Comparison of ENCODE assay signal across 27 mouse cellular contexts in genomic region chr8:106862845-106863244, GRCm38 (mm10). TPM values are rescaled to one million over a fixed set of nuclear protein-coding genes. Genes with fewer than 3 reads are reported as not detected.
DNase-seq lines count a peak whose midpoint lies in the region; ATAC-seq lines count a peak whose summit lies in the region.
"Had no signal": no experiment of that assay in that cellular context is flagged by ENCODE, and none has a peak within 500 bp of the region (broad histone marks: within the 10 kb centered on the region; RNA-seq: fewer than 3 reads in every experiment).

No protein-coding gene starts in this region.

- H3K4me3 ChIP-seq in embryonic facial prominence, embryonic 14.5 days (ENCODE audit: low read depth, low read length) = no peak overlapping the region
- H3K4me3 ChIP-seq in embryonic facial prominence, embryonic 10.5 days = no peak overlapping the region
- H3K4me3 ChIP-seq in lung, embryonic 16.5 days (ENCODE audit: low read length) = no peak overlapping the region
- H3K4me3 ChIP-seq in intestine, embryonic 16.5 days (ENCODE audit: low read length) = no peak overlapping the region
- no peak overlapping the region for H3K4me3 ChIP-seq in stomach, embryonic 16.5 days (replicated peaks; ENCODE audit: low read length)
- H3K4me3 ChIP-seq in heart, embryonic 10.5 days = no peak overlapping the region
- H3K4me3 ChIP-seq: embryonic facial prominence, embryonic 15.5 days; gastrocnemius, adult 2 months; heart, embryonic 12.5 days; heart, embryonic 15.5 days; hindbrain, embryonic 10.5 days; hindbrain, embryonic 13.5 days had no signal

- no peaks in the 10 kb centered on the region for H3K36me3 ChIP-seq in embryonic facial prominence, embryonic 14.5 days (ENCODE audit: control insufficient read depth, insufficient read depth, low read length)
- H3K36me3 ChIP-seq in embryonic facial prominence, embryonic 10.5 days (replicated peaks) = no peaks in the 10 kb centered on the region
- no peaks in the 10 kb centered on the region for H3K36me3 ChIP-seq in lung, embryonic 16.5 days (ENCODE audit: control insufficient read depth, insufficient read depth, low read length)
- no peaks in the 10 kb centered on the region for H3K36me3 ChIP-seq in intestine, embryonic 16.5 days (ENCODE audit: control insufficient read depth, insufficient read depth, low read length)
- no peaks in the 10 kb centered on the region for H3K36me3 ChIP-seq in stomach, embryonic 16.5 days (ENCODE audit: control insufficient read depth, insufficient read depth, low read length)
- H3K36me3 ChIP-seq in heart, embryonic 10.5 days = no peaks in the 10 kb centered on the region
- H3K36me3 ChIP-seq: embryonic facial prominence, embryonic 15.5 days; heart, embryonic 12.5 days; heart, embryonic 15.5 days; hindbrain, embryonic 10.5 days; hindbrain, embryonic 13.5 days had no signal

- H3K4me1 ChIP-seq in embryonic facial prominence, embryonic 14.5 days (ENCODE audit: control insufficient read depth, insufficient read depth, low read length) = no peaks in the 10 kb centered on the region
- H3K4me1 ChIP-seq in embryonic facial prominence, embryonic 10.5 days = no peaks in the 10 kb centered on the region
- no peaks in the 10 kb centered on the region for H3K4me1 ChIP-seq in lung, embryonic 16.5 days (replicated peaks; ENCODE audit: control insufficient read depth, insufficient read depth, low read length)
- no peaks in the 10 kb centered on the region for H3K4me1 ChIP-seq in intestine, embryonic 16.5 days (ENCODE audit: control insufficient read depth, insufficient read depth, low read length)
- no peaks in the 10 kb centered on the region for H3K4me1 ChIP-seq in stomach, embryonic 16.5 days (ENCODE audit: control insufficient read depth, insufficient read depth, low read length)
- H3K4me1 ChIP-seq in heart, embryonic 10.5 days = no peaks in the 10 kb centered on the region
- H3K4me1 ChIP-seq: embryonic facial prominence, embryonic 15.5 days; heart, embryonic 12.5 days; heart, embryonic 15.5 days; hindbrain, embryonic 10.5 days; hindbrain, embryonic 13.5 days had no signal

- H3K9me3 ChIP-seq in embryonic facial prominence, embryonic 14.5 days (ENCODE audit: control insufficient read depth, low read length) = no peaks in the 10 kb centered on the region
- H3K9me3 ChIP-seq in embryonic facial prominence, embryonic 10.5 days = no peaks in the 10 kb centered on the region
- H3K9me3 ChIP-seq in lung, embryonic 16.5 days (ENCODE audit: control insufficient read depth, low read length) = no peaks in the 10 kb centered on the region
- no peaks in the 10 kb centered on the region for H3K9me3 ChIP-seq in intestine, embryonic 16.5 days (ENCODE audit: control insufficient read depth, low read length)
- no peaks in the 10 kb centered on the region for H3K9me3 ChIP-seq in stomach, embryonic 16.5 days (replicated peaks; ENCODE audit: control insufficient read depth, low read length)
- H3K9me3 ChIP-seq in heart, embryonic 10.5 days = no peaks in the 10 kb centered on the region
- H3K9me3 ChIP-seq: embryonic facial prominence, embryonic 15.5 days; heart, embryonic 12.5 days; heart, embryonic 15.5 days; hindbrain, embryonic 10.5 days; hindbrain, embryonic 13.5 days had no signal

- no peak overlapping the region for H3K27ac ChIP-seq in embryonic facial prominence, embryonic 14.5 days (replicated peaks; ENCODE audit: low read depth, low read length)
- H3K27ac ChIP-seq in embryonic facial prominence, embryonic 10.5 days (replicated peaks) = no peak overlapping the region
- no peak overlapping the region for H3K27ac ChIP-seq in lung, embryonic 16.5 days (ENCODE audit: low read length)
- H3K27ac ChIP-seq in intestine, embryonic 16.5 days (ENCODE audit: low read length) = no peak overlapping the region
- no peak overlapping the region for H3K27ac ChIP-seq in stomach, embryonic 16.5 days (ENCODE audit: low read length)
- H3K27ac ChIP-seq in heart, embryonic 10.5 days = no peak overlapping the region
- H3K27ac ChIP-seq: embryonic facial prominence, embryonic 15.5 days; gastrocnemius, adult 2 months; heart, embryonic 15.5 days; hindbrain, embryonic 10.5 days; hindbrain, embryonic 13.5 days had no signal

- ATAC-seq in embryonic facial prominence, embryonic 14.5 days (ENCODE audit: low read depth) = no peak
- ATAC-seq in lung, embryonic 16.5 days (ENCODE audit: low read depth) = peak; percentile 43; the same call in 1 of the 2 replicates
- peak; percentile 55 for ATAC-seq in intestine, embryonic 16.5 days
- ATAC-seq in stomach, embryonic 16.5 days (ENCODE audit: insufficient read depth, low FRiP score) = peak; percentile 64; the same call in 1 of the 2 replicates
- ATAC-seq: forebrain, embryonic 14.5 days; forebrain, postnatal 0 days; hindbrain, embryonic 16.5 days had no signal

- H3K4me2 ChIP-seq in embryonic facial prominence, embryonic 14.5 days (ENCODE audit: low read depth, low read length) = no peak overlapping the region
- no peak overlapping the region for H3K4me2 ChIP-seq in lung, embryonic 16.5 days (ENCODE audit: low read depth, low read length)
- no peak overlapping the region for H3K4me2 ChIP-seq in intestine, embryonic 16.5 days (ENCODE audit: low read depth, low read length)
- no peak overlapping the region for H3K4me2 ChIP-seq in stomach, embryonic 16.5 days (ENCODE audit: low read depth, low read length)
- H3K4me2 ChIP-seq: embryonic facial prominence, embryonic 15.5 days; heart, embryonic 12.5 days; heart, embryonic 15.5 days; hindbrain, embryonic 13.5 days had no signal

- no peaks in the 10 kb centered on the region for H3K27me3 ChIP-seq in embryonic facial prominence, embryonic 14.5 days (replicated peaks; ENCODE audit: control insufficient read depth, insufficient read depth, low read length)
- H3K27me3 ChIP-seq in embryonic facial prominence, embryonic 10.5 days (replicated peaks; ENCODE audit: low read depth, poor library complexity, severe bottlenecking) = 0 out of 2 replicates have a peak, but pooled peaks cover 13% of the 10 kb centered on the region
- no peaks in the 10 kb centered on the region for H3K27me3 ChIP-seq in lung, embryonic 16.5 days (ENCODE audit: control insufficient read depth, insufficient read depth, low read depth, low read length)
- H3K27me3 ChIP-seq in intestine, embryonic 16.5 days (replicated peaks; ENCODE audit: control insufficient read depth, insufficient read depth, low read length) = no peaks in the 10 kb centered on the region
- H3K27me3 ChIP-seq in stomach, embryonic 16.5 days (ENCODE audit: control insufficient read depth, insufficient read depth, low read length) = no peaks in the 10 kb centered on the region
- peaks cover 16% of the 10 kb centered on the region; the same call in 1 of the 2 replicates for H3K27me3 ChIP-seq in heart, embryonic 10.5 days (ENCODE audit: insufficient read depth, poor library complexity, severe bottlenecking)
- H3K27me3 ChIP-seq: embryonic facial prominence, embryonic 15.5 days had no signal

- H3K9ac ChIP-seq in embryonic facial prominence, embryonic 14.5 days (ENCODE audit: low read depth, low read length) = no peak overlapping the region
- no peak overlapping the region for H3K9ac ChIP-seq in lung, embryonic 16.5 days (ENCODE audit: low read length)
- no peak overlapping the region for H3K9ac ChIP-seq in intestine, embryonic 16.5 days (ENCODE audit: low read depth, low read length)
- no peak overlapping the region for H3K9ac ChIP-seq in stomach, embryonic 16.5 days (ENCODE audit: low read length)
- H3K9ac ChIP-seq: embryonic facial prominence, embryonic 15.5 days; forebrain, postnatal 0 days; heart, embryonic 12.5 days; heart, embryonic 15.5 days; hindbrain, embryonic 13.5 days had no signal

- DNase-seq in embryonic facial prominence, embryonic 14.5 days (ENCODE audit: low spot score) = peak; percentile 35
- no peak for DNase-seq in embryonic facial prominence, embryonic 10.5 days (ENCODE audit: low spot score)
- DNase-seq in lung, postnatal 25 days (ENCODE audit: low spot score) = no peak
- no peak for DNase-seq in heart, embryonic 10.5 days (ENCODE audit: low spot score)
- no peak for DNase-seq in layer of hippocampus, adult 9-10 months (ENCODE audit: low spot score)
- DNase-seq: adrenal gland, adult 2 months; adrenal gland, postnatal 14 days; cerebellum, adult 11 months; cerebellum, adult 2 months; cerebellum, adult 9-11 months; cerebellum, postnatal 25 days; embryo, embryonic 11 days; forebrain, postnatal 0 days; gastrocnemius, adult 2 months; gastrocnemius, postnatal 14 days; heart, adult 11 months; heart, postnatal 10 days had no signal

- WGBS in embryonic facial prominence, embryonic 14.5 days = 79% methylated on average over 10 of the region's 10 CpGs
- WGBS in embryonic facial prominence, embryonic 10.5 days = 89% methylated on average over 10 of the region's 10 CpGs
- 71% methylated on average over 10 of the region's 10 CpGs for WGBS in lung, embryonic 16.5 days
- 71% methylated on average over 10 of the region's 10 CpGs for WGBS in intestine, embryonic 16.5 days
- 62% methylated on average over 10 of the region's 10 CpGs for WGBS in stomach, embryonic 16.5 days
- 88% methylated on average over 10 of the region's 10 CpGs for WGBS in heart, embryonic 10.5 days

RNA-seq across cellular contexts. Expression of gene Has3, which starts 7.2 kb away (rescaled TPM):
- 0.70 and 0.77 TPM in 2 replicates for polyA plus RNA-seq in embryonic facial prominence, embryonic 14.5 days (2014; fragmentation: Nextera tagmentation; extraction: Ambion mirVana)
- polyA plus RNA-seq in embryonic facial prominence, embryonic 10.5 days (2016; fragmentation: Nextera tagmentation; extraction: Ambion mirVana) = 0.05 and 0.17 TPM in 2 replicates
- polyA plus RNA-seq in lung, embryonic 16.5 days (2015; fragmentation: Nextera tagmentation; extraction: Ambion mirVana) = 0.23 and 0.24 TPM in 2 replicates
- polyA plus RNA-seq in intestine, embryonic 16.5 days (2015; fragmentation: Nextera tagmentation; extraction: Ambion mirVana) = 0.09 and 0.28 TPM in 2 replicates
- polyA plus RNA-seq in stomach, embryonic 16.5 days (2015; fragmentation: Nextera tagmentation; extraction: Ambion mirVana) = 0.81 and 0.96 TPM in 2 replicates
- 0.25 TPM in 1 of 2 replicates, not detected in the other for polyA plus RNA-seq in heart, embryonic 10.5 days (2016; fragmentation: Nextera tagmentation; extraction: Ambion mirVana)

RNA-seq across cellular contexts. Expression of gene Utp4, which starts 30.6 kb away (rescaled TPM):
- polyA plus RNA-seq in embryonic facial prominence, embryonic 14.5 days (2014; fragmentation: Nextera tagmentation; extraction: Ambion mirVana) = 60.4 and 65.0 TPM in 2 replicates
- 100 and 103 TPM in 2 replicates for polyA plus RNA-seq in embryonic facial prominence, embryonic 10.5 days (2016; fragmentation: Nextera tagmentation; extraction: Ambion mirVana)
- polyA plus RNA-seq in lung, embryonic 16.5 days (2015; fragmentation: Nextera tagmentation; extraction: Ambion mirVana) = 54.4 and 59.7 TPM in 2 replicates
- polyA plus RNA-seq in intestine, embryonic 16.5 days (2015; fragmentation: Nextera tagmentation; extraction: Ambion mirVana) = 56.6 and 66.6 TPM in 2 replicates
- polyA plus RNA-seq in stomach, embryonic 16.5 days (2015; fragmentation: Nextera tagmentation; extraction: Ambion mirVana) = 58.2 and 59.1 TPM in 2 replicates
- 61.5 and 79.9 TPM in 2 replicates for polyA plus RNA-seq in heart, embryonic 10.5 days (2016; fragmentation: Nextera tagmentation; extraction: Ambion mirVana)
